Mouse (Mus musculus): ENCODE measurements around the gene Tbc1d23. TPM values are rescaled to one million over a fixed set of nuclear protein-coding genes. Genes with fewer than 3 reads are reported as not detected.

Gene Tbc1d23
- polyA plus RNA-seq, 1 experiment from 2014 or later: 13.4 TPM

GRCm38 (mm10) chr16:57165157-57165556 lies 66.1 kb downstream of the Tbc1d23 start:
- 93% methylated on average over 5 of the region's 5 CpGs for WGBS
- Histone ChIP-seq H3K9ac (ENCODE audit: low read depth, low read length) (no peak overlapping the region), H3K36me3 (ENCODE audit: control insufficient read depth, insufficient read depth, low read length) (peaks cover 7% of the 10 kb centered on the region; the same call in 1 of the 2 replicates), H3K4me3 (ENCODE audit: low read depth, low read length) (no peak overlapping the region), H3K9me3 (ENCODE audit: control insufficient read depth, low read length) (no peaks in the 10 kb centered on the region), H3K4me1 (replicated peaks; ENCODE audit: control insufficient read depth, insufficient read depth, low read length) (0 out of 2 replicates have a peak, but pooled peaks cover 3% of the 10 kb centered on the region), H3K27me3 (replicated peaks; ENCODE audit: control insufficient read depth, insufficient read depth, low read length) (no peaks in the 10 kb centered on the region), H3K27ac (ENCODE audit: low read depth, low read length) (no peak overlapping the region), H3K4me2 (no peak overlapping the region)
- ATAC-seq (replicated peaks; ENCODE audit: low FRiP score): no peak
- no peak for DNase-seq (ENCODE audit: low spot score)

- Histone ChIP-seq H3K36me3 (ENCODE audit: control insufficient read depth, insufficient read depth, low read length) (peaks cover 14% of the 10 kb centered on the region), H3K9ac (ENCODE audit: low read depth, low read length) (no peak overlapping the region), H3K27ac (ENCODE audit: low read depth, low read length) (no peak overlapping the region), H3K4me3 (ENCODE audit: low read depth, low read length) (no peak overlapping the region), H3K4me2 (no peak overlapping the region), H3K27me3 (replicated peaks; ENCODE audit: control insufficient read depth, insufficient read depth, low read length) (no peaks in the 10 kb centered on the region), H3K4me1 (replicated peaks; ENCODE audit: control insufficient read depth, insufficient read depth, low read length) (0 out of 2 replicates have a peak, but pooled peaks cover 3% of the 10 kb centered on the region), H3K9me3 (ENCODE audit: control insufficient read depth, low read length) (no peaks in the 10 kb centered on the region)
- no peak for ATAC-seq (replicated peaks; ENCODE audit: low FRiP score)
- no peak for DNase-seq (ENCODE audit: low spot score)
- WGBS: 85% methylated on average over 1 of the region's 1 CpGs
Measured at GRCm38 (mm10) chr16:57163694-57164093, 67.6 kb downstream of the Tbc1d23 start.

GRCm38 (mm10) chr16:57162841-57163240 lies 68.5 kb downstream of the Tbc1d23 start:
- Histone ChIP-seq H3K27ac (ENCODE audit: low read depth, low read length) (no peak overlapping the region), H3K27me3 (replicated peaks; ENCODE audit: control insufficient read depth, insufficient read depth, low read length) (no peaks in the 10 kb centered on the region), H3K9ac (ENCODE audit: low read depth, low read length) (no peak overlapping the region), H3K4me1 (replicated peaks; ENCODE audit: control insufficient read depth, insufficient read depth, low read length) (0 out of 2 replicates have a peak, but pooled peaks cover 3% of the 10 kb centered on the region), H3K4me3 (ENCODE audit: low read depth, low read length) (no peak overlapping the region), H3K9me3 (ENCODE audit: control insufficient read depth, low read length) (no peaks in the 10 kb centered on the region), H3K36me3 (ENCODE audit: control insufficient read depth, insufficient read depth, low read length) (peaks cover 17% of the 10 kb centered on the region), H3K4me2 (no peak overlapping the region)
- no peak for DNase-seq (ENCODE audit: low spot score)
- WGBS: 87% methylated on average over 5 of the region's 5 CpGs
- no peak for ATAC-seq (replicated peaks; ENCODE audit: low FRiP score)

- Histone ChIP-seq H3K4me1 (replicated peaks; ENCODE audit: control insufficient read depth, insufficient read depth, low read length) (peaks cover 4% of the 10 kb centered on the region), H3K27me3 (replicated peaks; ENCODE audit: control insufficient read depth, insufficient read depth, low read length) (no peaks in the 10 kb centered on the region), H3K9ac (ENCODE audit: low read depth, low read length) (no peak overlapping the region), H3K9me3 (ENCODE audit: control insufficient read depth, low read length) (no peaks in the 10 kb centered on the region), H3K4me3 (ENCODE audit: low read depth, low read length) (no peak overlapping the region), H3K27ac (ENCODE audit: low read depth, low read length) (no peak overlapping the region), H3K36me3 (ENCODE audit: control insufficient read depth, insufficient read depth, low read length) (peaks cover 22% of the 10 kb centered on the region), H3K4me2 (no peak overlapping the region)
- 69% methylated on average over 7 of the region's 7 CpGs for WGBS
- DNase-seq (ENCODE audit: low spot score): no peak
- no peak for ATAC-seq (replicated peaks; ENCODE audit: low FRiP score)
Measured at GRCm38 (mm10) chr16:57159835-57160234, 71.5 kb downstream of the Tbc1d23 start.

GRCm38 (mm10) chr16:57157728-57158127 lies 73.6 kb downstream of the Tbc1d23 start:
- H3K4me2 ChIP-seq: no peak overlapping the region
- no peaks in the 10 kb centered on the region for H3K27me3 ChIP-seq (replicated peaks; ENCODE audit: control insufficient read depth, insufficient read depth, low read length)
- no peak overlapping the region for H3K4me3 ChIP-seq (ENCODE audit: low read depth, low read length)
- ATAC-seq (replicated peaks; ENCODE audit: low FRiP score): no peak
- peaks cover 4% of the 10 kb centered on the region for H3K4me1 ChIP-seq (replicated peaks; ENCODE audit: control insufficient read depth, insufficient read depth, low read length)
- WGBS: 71% methylated on average over 4 of the region's 4 CpGs
- DNase-seq (ENCODE audit: low spot score): no peak
- no peak overlapping the region for H3K27ac ChIP-seq (ENCODE audit: low read depth, low read length)
- no peak overlapping the region for H3K9ac ChIP-seq (ENCODE audit: low read depth, low read length)
- H3K9me3 ChIP-seq (ENCODE audit: control insufficient read depth, low read length): no peaks in the 10 kb centered on the region
- peaks cover 24% of the 10 kb centered on the region for H3K36me3 ChIP-seq (ENCODE audit: control insufficient read depth, insufficient read depth, low read length)

GRCm38 (mm10) chr16:57157076-57157475 lies 74.2 kb downstream of the Tbc1d23 start:
- no peak for ATAC-seq (replicated peaks; ENCODE audit: low FRiP score)
- 89% methylated on average over 4 of the region's 4 CpGs for WGBS

GRCm38 (mm10) chr16:57155899-57156298 lies 75.4 kb downstream of the Tbc1d23 start:
- Histone ChIP-seq H3K4me2 (no peak overlapping the region), H3K9me3 (ENCODE audit: control insufficient read depth, low read length) (no peaks in the 10 kb centered on the region), H3K4me3 (ENCODE audit: low read depth, low read length) (no peak overlapping the region), H3K27ac (ENCODE audit: low read depth, low read length) (no peak overlapping the region), H3K36me3 (ENCODE audit: control insufficient read depth, insufficient read depth, low read length) (peaks cover 35% of the 10 kb centered on the region), H3K4me1 (replicated peaks; ENCODE audit: control insufficient read depth, insufficient read depth, low read length) (peaks cover 4% of the 10 kb centered on the region), H3K9ac (ENCODE audit: low read depth, low read length) (no peak overlapping the region), H3K27me3 (replicated peaks; ENCODE audit: control insufficient read depth, insufficient read depth, low read length) (no peaks in the 10 kb centered on the region)
- ATAC-seq (replicated peaks; ENCODE audit: low FRiP score): peak; percentile 76
- no peak for DNase-seq (ENCODE audit: low spot score)

More at GRCm38 (mm10) chr16:57157076-57157475, 74.2 kb downstream of the Tbc1d23 start:
- Histone ChIP-seq H3K4me2 (no peak overlapping the region), H3K9me3 (ENCODE audit: control insufficient read depth, low read length) (no peaks in the 10 kb centered on the region), H3K27me3 (replicated peaks; ENCODE audit: control insufficient read depth, insufficient read depth, low read length) (no peaks in the 10 kb centered on the region), H3K27ac (ENCODE audit: low read depth, low read length) (no peak overlapping the region), H3K4me3 (ENCODE audit: low read depth, low read length) (no peak overlapping the region), H3K4me1 (replicated peaks; ENCODE audit: control insufficient read depth, insufficient read depth, low read length) (peaks cover 4% of the 10 kb centered on the region), H3K36me3 (ENCODE audit: control insufficient read depth, insufficient read depth, low read length) (peaks cover 28% of the 10 kb centered on the region), H3K9ac (ENCODE audit: low read depth, low read length) (no peak overlapping the region)
- DNase-seq (ENCODE audit: low spot score): no peak

- H3K36me3 ChIP-seq (ENCODE audit: control insufficient read depth, insufficient read depth, low read length): peaks cover 43% of the 10 kb centered on the region
- no peak for ATAC-seq (replicated peaks; ENCODE audit: low FRiP score)
Measured at GRCm38 (mm10) chr16:57151437-57151836, 79.9 kb downstream of the Tbc1d23 start.

GRCm38 (mm10) chr16:57144741-57145140 lies 86.6 kb downstream of the Tbc1d23 start:
- H3K27me3 ChIP-seq (replicated peaks; ENCODE audit: control insufficient read depth, insufficient read depth, low read length): no peaks in the 10 kb centered on the region
- 93% methylated on average over 5 of the region's 5 CpGs for WGBS
- H3K4me3 ChIP-seq (ENCODE audit: low read depth, low read length): no peak overlapping the region
- H3K9me3 ChIP-seq (ENCODE audit: control insufficient read depth, low read length): no peaks in the 10 kb centered on the region
- no peak overlapping the region for H3K4me2 ChIP-seq
- no peak overlapping the region for H3K9ac ChIP-seq (ENCODE audit: low read depth, low read length)
- no peak for DNase-seq (ENCODE audit: low spot score)
- H3K27ac ChIP-seq (ENCODE audit: low read depth, low read length): no peak overlapping the region
- H3K4me1 ChIP-seq (replicated peaks; ENCODE audit: control insufficient read depth, insufficient read depth, low read length): no peaks in the 10 kb centered on the region
- no peak for ATAC-seq (replicated peaks; ENCODE audit: low FRiP score)
- peaks cover 30% of the 10 kb centered on the region for H3K36me3 ChIP-seq (ENCODE audit: control insufficient read depth, insufficient read depth, low read length)

More at GRCm38 (mm10) chr16:57151437-57151836, 79.9 kb downstream of the Tbc1d23 start:
- H3K4me1 ChIP-seq (replicated peaks; ENCODE audit: control insufficient read depth, insufficient read depth, low read length): peaks cover 4% of the 10 kb centered on the region
- no peaks in the 10 kb centered on the region for H3K9me3 ChIP-seq (ENCODE audit: control insufficient read depth, low read length)
- WGBS: 94% methylated on average over 4 of the region's 4 CpGs
- H3K27me3 ChIP-seq (replicated peaks; ENCODE audit: control insufficient read depth, insufficient read depth, low read length): no peaks in the 10 kb centered on the region
- no peak overlapping the region for H3K4me3 ChIP-seq (ENCODE audit: low read depth, low read length)
- no peak overlapping the region for H3K4me2 ChIP-seq
- no peak overlapping the region for H3K9ac ChIP-seq (ENCODE audit: low read depth, low read length)
- no peak overlapping the region for H3K27ac ChIP-seq (ENCODE audit: low read depth, low read length)
- DNase-seq (ENCODE audit: low spot score): no peak
